Mouse (Mus musculus): ENCODE results near the gene 4921524J17Rik. TPM values are rescaled to one million over a fixed set of nuclear protein-coding genes. Genes with fewer than 3 reads are reported as not detected.

4921524J17Rik gene
- polyA plus RNA-seq, 1 experiment from 2014 or later: 42.8 TPM

GRCm38 (mm10) chr8:85397508-85397907 lies 35.1 kb downstream of the 4921524J17Rik start:
- H3K4me1 ChIP-seq: no peaks in the 10 kb centered on the region
- H3K36me3 ChIP-seq: no peaks in the 10 kb centered on the region
- no peak for ATAC-seq (ENCODE audit: low FRiP score)
- no peak overlapping the region for H3K9ac ChIP-seq
- no peak overlapping the region for H3K4me2 ChIP-seq (replicated peaks)
- H3K9me3 ChIP-seq (replicated peaks): no peaks in the 10 kb centered on the region
- no peaks in the 10 kb centered on the region for H3K27me3 ChIP-seq
- 49% methylated on average over 5 of the region's 5 CpGs for WGBS
- no peak overlapping the region for H3K4me3 ChIP-seq
- H3K27ac ChIP-seq: no peak overlapping the region

GRCm38 (mm10) chr8:85396432-85397079 lies 36.1 kb downstream of the 4921524J17Rik start:
- Histone ChIP-seq H3K4me3 (no peak overlapping the region), H3K9me3 (replicated peaks) (no peaks in the 10 kb centered on the region), H3K4me2 (replicated peaks) (no peak overlapping the region), H3K4me1 (no peaks in the 10 kb centered on the region), H3K27ac (no peak overlapping the region), H3K27me3 (no peaks in the 10 kb centered on the region), H3K36me3 (no peaks in the 10 kb centered on the region), H3K9ac (no peak overlapping the region)
- WGBS: 85% methylated on average over 5 of the region's 5 CpGs
- ATAC-seq (ENCODE audit: low FRiP score): no peak

GRCm38 (mm10) chr8:85395681-85396431 lies 36.8 kb downstream of the 4921524J17Rik start:
- Histone ChIP-seq H3K9me3 (replicated peaks) (no peaks in the 10 kb centered on the region), H3K4me3 (no peak overlapping the region), H3K36me3 (no peaks in the 10 kb centered on the region), H3K4me2 (replicated peaks) (no peak overlapping the region), H3K9ac (no peak overlapping the region), H3K27me3 (no peaks in the 10 kb centered on the region), H3K4me1 (no peaks in the 10 kb centered on the region), H3K27ac (no peak overlapping the region)
- WGBS: 85% methylated on average over 8 of the region's 8 CpGs
- ATAC-seq (ENCODE audit: low FRiP score): no peak

- Histone ChIP-seq H3K9ac (no peak overlapping the region), H3K36me3 (no peaks in the 10 kb centered on the region), H3K27ac (no peak overlapping the region), H3K4me1 (no peaks in the 10 kb centered on the region), H3K9me3 (replicated peaks) (no peaks in the 10 kb centered on the region), H3K4me3 (no peak overlapping the region), H3K4me2 (replicated peaks) (no peak overlapping the region), H3K27me3 (no peaks in the 10 kb centered on the region)
- WGBS: 75% methylated on average over 3 of the region's 3 CpGs
- ATAC-seq (ENCODE audit: low FRiP score): no peak
Measured at GRCm38 (mm10) chr8:85395017-85395416, 37.6 kb downstream of the 4921524J17Rik start.

GRCm38 (mm10) chr8:85393199-85393598 lies 39.4 kb downstream of the 4921524J17Rik start:
- Histone ChIP-seq H3K9me3 (replicated peaks) (no peaks in the 10 kb centered on the region), H3K27ac (no peak overlapping the region), H3K4me3 (no peak overlapping the region), H3K36me3 (no peaks in the 10 kb centered on the region), H3K27me3 (no peaks in the 10 kb centered on the region), H3K4me1 (no peaks in the 10 kb centered on the region), H3K4me2 (replicated peaks) (no peak overlapping the region), H3K9ac (no peak overlapping the region)
- WGBS: 94% methylated on average over 6 of the region's 6 CpGs
- no peak for ATAC-seq (ENCODE audit: low FRiP score)

- no peak for ATAC-seq (ENCODE audit: low FRiP score)
- no peak overlapping the region for H3K9ac ChIP-seq
- H3K27me3 ChIP-seq: no peaks in the 10 kb centered on the region
- WGBS: 78% methylated on average over 1 of the region's 1 CpGs
- no peaks in the 10 kb centered on the region for H3K36me3 ChIP-seq
- H3K4me2 ChIP-seq (replicated peaks): no peak overlapping the region
- H3K4me3 ChIP-seq: no peak overlapping the region
- no peaks in the 10 kb centered on the region for H3K4me1 ChIP-seq
- no peak overlapping the region for H3K27ac ChIP-seq
- no peaks in the 10 kb centered on the region for H3K9me3 ChIP-seq (replicated peaks)
Measured at GRCm38 (mm10) chr8:85391438-85391837, 41.2 kb downstream of the 4921524J17Rik start.

GRCm38 (mm10) chr8:85386205-85386604 lies 46.4 kb downstream of the 4921524J17Rik start, which contains the start of gene Mylk3:
Gene Mylk3 (minus strand): TSS chr8:85386345.
- H3K36me3 ChIP-seq: no peaks in the 10 kb centered on the region
- H3K27me3 ChIP-seq: no peaks in the 10 kb centered on the region
- 86% methylated on average over 6 of the region's 6 CpGs for WGBS
- no peak for ATAC-seq (ENCODE audit: low FRiP score)
- H3K27ac ChIP-seq: no peak within 1 kb of the TSS
- H3K9me3 ChIP-seq (replicated peaks): no peaks in the 10 kb centered on the region
- no peak within 1 kb of the TSS for H3K4me3 ChIP-seq
- H3K4me1 ChIP-seq: no peaks in the 10 kb centered on the region
- no peak within 1 kb of the TSS for H3K4me2 ChIP-seq (replicated peaks)
- no peak within 1 kb of the TSS for H3K9ac ChIP-seq

GRCm38 (mm10) chr8:85381926-85382325 lies 50.7 kb downstream of the 4921524J17Rik start:
- Histone ChIP-seq H3K4me3 (no peak overlapping the region), H3K27me3 (no peaks in the 10 kb centered on the region), H3K36me3 (no peaks in the 10 kb centered on the region), H3K4me2 (replicated peaks) (no peak overlapping the region), H3K9ac (no peak overlapping the region), H3K27ac (no peak overlapping the region), H3K9me3 (replicated peaks) (no peaks in the 10 kb centered on the region), H3K4me1 (no peaks in the 10 kb centered on the region)
- ATAC-seq (ENCODE audit: low FRiP score): no peak
- 70% methylated on average over 4 of the region's 4 CpGs for WGBS

- Histone ChIP-seq H3K36me3 (no peaks in the 10 kb centered on the region), H3K27ac (no peak overlapping the region), H3K27me3 (no peaks in the 10 kb centered on the region), H3K4me3 (no peak overlapping the region), H3K9me3 (replicated peaks) (no peaks in the 10 kb centered on the region), H3K4me1 (no peaks in the 10 kb centered on the region), H3K9ac (no peak overlapping the region), H3K4me2 (replicated peaks) (no peak overlapping the region)
- no peak for ATAC-seq (ENCODE audit: low FRiP score)
- whole genome bisulfite sequencing: 79% methylated on average over 8 of the region's 8 CpGs
Measured at GRCm38 (mm10) chr8:85380824-85381209, 51.8 kb downstream of the 4921524J17Rik start.

GRCm38 (mm10) chr8:85380123-85380823 lies 52.4 kb downstream of the 4921524J17Rik start:
- Histone ChIP-seq H3K4me3 (no peak overlapping the region), H3K9ac (no peak overlapping the region), H3K9me3 (replicated peaks) (no peaks in the 10 kb centered on the region), H3K27me3 (no peaks in the 10 kb centered on the region), H3K4me2 (replicated peaks) (no peak overlapping the region), H3K36me3 (no peaks in the 10 kb centered on the region), H3K27ac (no peak overlapping the region), H3K4me1 (no peaks in the 10 kb centered on the region)
- no peak for ATAC-seq (ENCODE audit: low FRiP score)
- WGBS: 80% methylated on average over 10 of the region's 10 CpGs

- no peak overlapping the region; the same call in 1 of the 2 replicates for H3K27ac ChIP-seq
- H3K4me3 ChIP-seq: no peak overlapping the region
- WGBS: 42% methylated on average over 2 of the region's 2 CpGs
- H3K9ac ChIP-seq: no peak overlapping the region
- no peaks in the 10 kb centered on the region for H3K36me3 ChIP-seq
- H3K9me3 ChIP-seq (replicated peaks): no peaks in the 10 kb centered on the region
- no peaks in the 10 kb centered on the region for H3K4me1 ChIP-seq
- ATAC-seq (ENCODE audit: low FRiP score): no peak
- H3K27me3 ChIP-seq: no peaks in the 10 kb centered on the region
- no peak overlapping the region for H3K4me2 ChIP-seq (replicated peaks)
Measured at GRCm38 (mm10) chr8:85379142-85379781, 53.4 kb downstream of the 4921524J17Rik start.

- Histone ChIP-seq H3K4me1 (no peaks in the 10 kb centered on the region), H3K4me2 (replicated peaks) (no peak overlapping the region), H3K9ac (no peak overlapping the region), H3K27me3 (no peaks in the 10 kb centered on the region), H3K4me3 (no peak overlapping the region), H3K36me3 (no peaks in the 10 kb centered on the region), H3K9me3 (replicated peaks) (no peaks in the 10 kb centered on the region), H3K27ac (no peak overlapping the region)
- 61% methylated on average over 3 of the region's 3 CpGs for WGBS
- no peak for ATAC-seq (ENCODE audit: low FRiP score)
Measured at GRCm38 (mm10) chr8:85376516-85376915, 56.1 kb downstream of the 4921524J17Rik start.
